In genomic region chr6:108709131-108709470, GRCm38 (mm10) we compare ENCODE assay signal across 8 mouse cellular contexts. TPM values are rescaled to one million over a fixed set of nuclear protein-coding genes. Genes with fewer than 3 reads are reported as not detected.
A peak's percentile ranks its signal among the peaks of the same experiment; 100 is the strongest.
DNase-seq lines count a peak whose midpoint lies in the region; ATAC-seq and TF ChIP-seq lines count a peak whose summit lies in the region.

No protein-coding gene starts in this region.

- no peak for TF ChIP-seq CTCF in heart, adult 2 months (IDR thresholded peaks at IDR 0.05)
- TF ChIP-seq CTCF in ES-Bruce4 (IDR thresholded peaks at IDR 0.05; ENCODE audit: low read depth, low read length) = no peak

- peak overlapping the region; percentile 43; the same call in 1 of the 2 replicates for H3K4me3 ChIP-seq in heart, adult 2 months
- H3K4me3 ChIP-seq in ES-Bruce4 (ENCODE audit: low read depth, low read length) = peak overlapping the region; percentile 32; the same call in 1 of the 2 replicates
- H3K4me3 ChIP-seq in heart, embryonic 15.5 days = peak overlapping the region; percentile 45
- H3K4me3 ChIP-seq in liver, embryonic 16.5 days (ENCODE audit: low read depth, low read length) = no peak overlapping the region

- no peaks in the 10 kb centered on the region for H3K36me3 ChIP-seq in heart, adult 2 months (ENCODE audit: control insufficient read depth, insufficient read depth, low read length)
- no peaks in the 10 kb centered on the region for H3K36me3 ChIP-seq in ES-Bruce4 (ENCODE audit: control insufficient read depth, insufficient read depth, low read length, poor library complexity, severe bottlenecking)
- no peaks in the 10 kb centered on the region for H3K36me3 ChIP-seq in heart, embryonic 15.5 days
- H3K36me3 ChIP-seq in liver, embryonic 16.5 days (ENCODE audit: control insufficient read depth, insufficient read depth) = no peaks in the 10 kb centered on the region

- no peaks in the 10 kb centered on the region for H3K79me2 ChIP-seq in heart, adult 2 months (replicated peaks; ENCODE audit: control insufficient read depth, insufficient read depth, low read length)

- no peak for DNase-seq in heart, adult 2 months
- DNase-seq in heart, postnatal 14 days = no peak
- DNase-seq in layer of hippocampus, adult 9-10 months (ENCODE audit: low spot score) = no peak
- DNase-seq in adrenal gland, adult 8-10 months = no peak

- 14% methylated on average over 9 of the region's 9 CpGs for WGBS in heart, adult 2 months
- 13% methylated on average over 9 of the region's 9 CpGs for WGBS in heart, embryonic 15.5 days
- WGBS in liver, embryonic 16.5 days (ENCODE audit: insufficient replicate concordance) = 12% methylated on average over 9 of the region's 9 CpGs

- no peaks in the 10 kb centered on the region for H3K9me3 ChIP-seq in ES-Bruce4 (replicated peaks; ENCODE audit: control insufficient read depth, insufficient read depth, low read length, poor library complexity, severe bottlenecking)
- H3K9me3 ChIP-seq in heart, embryonic 15.5 days (replicated peaks) = no peaks in the 10 kb centered on the region
- no peaks in the 10 kb centered on the region for H3K9me3 ChIP-seq in liver, embryonic 16.5 days (replicated peaks; ENCODE audit: control insufficient read depth, low read length)

- peak overlapping the region; percentile 83 for H3K4me2 ChIP-seq in heart, embryonic 15.5 days
- H3K4me2 ChIP-seq in liver, embryonic 16.5 days (ENCODE audit: low read depth, low read length) = 0 out of 2 replicates have a peak overlapping the region, but pooled peaks have one; percentile 54

- no peaks in the 10 kb centered on the region for H3K27me3 ChIP-seq in heart, adult 2 months (ENCODE audit: control insufficient read depth, insufficient read depth, low read length)
- no peaks in the 10 kb centered on the region for H3K27me3 ChIP-seq in ES-Bruce4 (ENCODE audit: control insufficient read depth, insufficient read depth, low read length, poor library complexity, severe bottlenecking)
- no peaks in the 10 kb centered on the region for H3K27me3 ChIP-seq in heart, embryonic 15.5 days
- H3K27me3 ChIP-seq in liver, embryonic 16.5 days (ENCODE audit: control insufficient read depth, insufficient read depth, low read depth, low read length) = peaks cover 10% of the 10 kb centered on the region

- peaks cover 1% of the 10 kb centered on the region for H3K4me1 ChIP-seq in heart, adult 2 months (ENCODE audit: control insufficient read depth, insufficient read depth, low read length)
- peaks cover 5% of the 10 kb centered on the region for H3K4me1 ChIP-seq in ES-Bruce4 (ENCODE audit: control insufficient read depth, insufficient read depth, low read length)
- H3K4me1 ChIP-seq in heart, embryonic 15.5 days (replicated peaks) = peaks cover 10% of the 10 kb centered on the region
- peaks cover 4% of the 10 kb centered on the region; the same call in 1 of the 2 replicates for H3K4me1 ChIP-seq in liver, embryonic 16.5 days (ENCODE audit: control insufficient read depth, low read depth, low read length)

- no peak for ATAC-seq in heart, embryonic 15.5 days (replicated peaks; ENCODE audit: insufficient number of reproducible peaks, insufficient read depth, low FRiP score, low read depth)
- ATAC-seq in liver, embryonic 16.5 days (ENCODE audit: low read depth) = no peak
- no peak for ATAC-seq in inflammation-experienced regulatory T-cells, adult 6 months

- H3K27ac ChIP-seq in heart, adult 2 months = peak overlapping the region; percentile 64
- H3K27ac ChIP-seq in ES-Bruce4 (ENCODE audit: insufficient read depth, low read length) = peak overlapping the region; percentile 26; the same call in 1 of the 2 replicates
- H3K27ac ChIP-seq in heart, embryonic 15.5 days = no peak overlapping the region
- no peak overlapping the region for H3K27ac ChIP-seq in liver, embryonic 16.5 days (ENCODE audit: low read length)

- TF ChIP-seq EP300 in heart, adult 2 months (IDR thresholded peaks at IDR 0.05; ENCODE audit: insufficient read depth, low read depth, low read length) = no peak
- TF ChIP-seq EP300 in ES-Bruce4 (IDR thresholded peaks at IDR 0.05; ENCODE audit: insufficient read depth, low read depth, low read length) = no peak

- intact Hi-C loops in heart, adult 2 months (cut with DNase I) = no loop called here
- intact Hi-C loops in heart, postnatal 14 days (cut with DNase I) = loop anchor here (2.0 to 5.0 kb wide), 2 partner anchors 48 to 137 kb away; partner anchors contain the start of gene Bhlhe40

- H3K9ac ChIP-seq in heart, adult 2 months (ENCODE audit: low read depth, low read length) = no peak overlapping the region
- no peak overlapping the region for H3K9ac ChIP-seq in ES-Bruce4 (ENCODE audit: low read depth, poor library complexity, severe bottlenecking)
- H3K9ac ChIP-seq in heart, embryonic 15.5 days = no peak overlapping the region; the same call in 1 of the 2 replicates
- no peak overlapping the region for H3K9ac ChIP-seq in liver, embryonic 16.5 days (ENCODE audit: low read depth, low read length)

- no peak for TF ChIP-seq POLR2A in heart, adult 2 months (IDR thresholded peaks at IDR 0.05; ENCODE audit: insufficient read depth, low read depth, low read length)
- TF ChIP-seq POLR2A in ES-Bruce4 (IDR thresholded peaks at IDR 0.05; ENCODE audit: insufficient read depth, low read length) = no peak

RNA-seq across cellular contexts. Expression of gene Bhlhe40, which starts 48.7 kb away (rescaled TPM):
- 10 to 100 TPM; 31.1 to 64.6 TPM for total RNA-seq in heart, adult 2 months (2021)
- polyA plus RNA-seq in heart, adult 2 months (2012; rRNA removed) = 21.2 and 27.9 TPM in 2 replicates
- total RNA-seq in heart, postnatal 14 days (2021) = 10 to 100 TPM; 48.8 to 62.5 TPM
- 39.2 and 40.3 TPM in 2 replicates for polyA plus RNA-seq in ES-Bruce4 (2011; ENCODE audit: insufficient read depth, insufficient read length, low read depth, missing spikeins)
- polyA plus RNA-seq in heart, embryonic 15.5 days (2015; fragmentation: Nextera tagmentation; extraction: Ambion mirVana) = 25.1 and 25.9 TPM in 2 replicates
- 17.9 and 21.3 TPM in 2 replicates for polyA plus RNA-seq in liver, embryonic 16.5 days (2015; fragmentation: Nextera tagmentation; extraction: Ambion mirVana)
- polyA plus RNA-seq in inflammation-experienced regulatory T-cells, adult 6 months (2017; shearing (Covaris generic)) = 100 to 1,000 TPM in 2 of 3 experiments, 10 to 100 TPM in 1; 98.8 to 258 (median 129) TPM
- total RNA-seq in adrenal gland, adult 8-10 months (2022) = 10 to 100 TPM; 51.3 to 72.1 (median 68.6) TPM

Comparison
In these comparisons a context has a peak if more than half of its experiments do, and no peak if none do; other contexts are left out.
1. H3K27ac ChIP-seq: peak in heart, adult 2 months (single experiment) and ES-Bruce4 (single experiment); none in heart, embryonic 15.5 days (single experiment) and liver, embryonic 16.5 days (single experiment).